Mouse (Mus musculus) activated CD4-positive, CD25-positive, alpha-beta regulatory T cell, adult 9 weeks (primary cell): ENCODE data around the gene Olfr1228. TPM values are rescaled to one million over a fixed set of nuclear protein-coding genes. Genes with fewer than 3 reads are reported as not detected.

Source experiments
- polyA plus RNA-seq: library from polyadenylated mRNA; unstranded; fragments of 100-300 nt; shearing (Covaris generic); gene quantifications from one replicate; pipeline ENCODE4 v1.2.1, GENCODE M21; 2017

The Olfr1228 gene
- not detected for polyA plus RNA-seq

GRCm38 (mm10) chr2:89253962-89254361 is at the start of gene Olfr1228:
Olfr1228 (minus strand) TSS chr2:89254062.

GRCm38 (mm10) chr2:89297168-89297567 is 43.3 kb upstream of the Olfr1228 start, which contains the start of gene Olfr1230:
Olfr1230 (minus strand) TSS chr2:89297268.

GRCm38 (mm10) chr2:89287914-89288313 is 34.1 kb upstream of the Olfr1228 start, which contains the start of gene Olfr1229:
Olfr1229 (minus strand) TSS chr2:89288014.

GRCm38 (mm10) chr2:89199948-89200347 is 53.9 kb downstream of the Olfr1228 start, which contains the start of gene Olfr1226:
Olfr1226 (minus strand) TSS chr2:89200048.

Other genes starting within 250 kb of the Olfr1228 start
- not detected for gene Olfr1215, start 247.1 kb downstream of the Olfr1228 start, polyA plus RNA-seq
- not detected for gene Olfr1216, start 235.7 kb downstream of the Olfr1228 start, polyA plus RNA-seq
- gene Olfr1217, start 222.0 kb downstream of the Olfr1228 start, polyA plus RNA-seq, result not detected
- not detected for gene Olfr1218, start 192.9 kb downstream of the Olfr1228 start, polyA plus RNA-seq
- gene Olfr1219, start 170.5 kb downstream of the Olfr1228 start, polyA plus RNA-seq, result not detected
- gene Olfr1220, start 147.2 kb downstream of the Olfr1228 start, polyA plus RNA-seq, result not detected
- not detected for gene Olfr1221, start 136.8 kb downstream of the Olfr1228 start, polyA plus RNA-seq
- not detected for gene Olfr1222, start 121.0 kb downstream of the Olfr1228 start, polyA plus RNA-seq
- gene Olfr1223, start 102.5 kb downstream of the Olfr1228 start, polyA plus RNA-seq, result not detected
- gene Olfr1224-ps1, start 90.0 kb downstream of the Olfr1228 start, polyA plus RNA-seq, result not detected
- gene Olfr1225, start 79.4 kb downstream of the Olfr1228 start, polyA plus RNA-seq, result not detected
- gene Olfr1226, start 54.0 kb downstream of the Olfr1228 start, polyA plus RNA-seq, result not detected
- gene Olfr1229, start 34.0 kb upstream of the Olfr1228 start, polyA plus RNA-seq, result not detected
- gene Olfr1230, start 43.2 kb upstream of the Olfr1228 start, polyA plus RNA-seq, result not detected
- not detected for gene Olfr1231, start 53.0 kb upstream of the Olfr1228 start, polyA plus RNA-seq
- gene Olfr1232, start 75.6 kb upstream of the Olfr1228 start, polyA plus RNA-seq, result not detected
- gene Olfr1233, start 88.3 kb upstream of the Olfr1228 start, polyA plus RNA-seq, result not detected
- gene Olfr1234, start 110.8 kb upstream of the Olfr1228 start, polyA plus RNA-seq, result not detected
- gene Olfr1238, start 155.6 kb upstream of the Olfr1228 start, polyA plus RNA-seq, result not detected
- not detected for gene Olfr1239, start 166.3 kb upstream of the Olfr1228 start, polyA plus RNA-seq
- not detected for gene Olfr1240, start 188.9 kb upstream of the Olfr1228 start, polyA plus RNA-seq
- not detected for gene Olfr1241, start 233.1 kb upstream of the Olfr1228 start, polyA plus RNA-seq
- not detected for gene Olfr1242, start 244.3 kb upstream of the Olfr1228 start, polyA plus RNA-seq